14 mouse cellular contexts compared by ENCODE assay signal in genomic region chr2:166508656-166509420, GRCm38 (mm10).
DNase-seq lines count a peak whose midpoint lies in the region; ATAC-seq and TF ChIP-seq lines count a peak whose summit lies in the region.
"Had no signal": no experiment of that assay in that cellular context is flagged by ENCODE, and none has a peak within 500 bp of the region (broad histone marks: within the 10 kb centered on the region; RNA-seq: fewer than 3 reads in every experiment).

No protein-coding gene starts in this region.

- TF ChIP-seq CTCF in gastrocnemius, adult 2 months (IDR thresholded peaks at IDR 0.05), result no peak
- no peak for TF ChIP-seq CTCF in lung, embryonic 14.5 days (IDR thresholded peaks at IDR 0.05; ENCODE audit: low read depth)
- TF ChIP-seq CTCF in layer of hippocampus, adult 2 months (conservative IDR thresholded peaks at IDR 0.05), result no peak

- WGBS in lung, embryonic 14.5 days, result 80% methylated on average over 8 of the region's 8 CpGs
- 80% methylated on average over 8 of the region's 8 CpGs for WGBS in limb, embryonic 12.5 days

- no peak for DNase-seq in gastrocnemius, adult 2 months
- no peak for DNase-seq in gastrocnemius, adult 8-10 months (ENCODE audit: low spot score in 2 of 2)
- DNase-seq in lung, embryonic 14.5 days, result no peak
- DNase-seq in lung, postnatal 10 days, result no peak
- DNase-seq in adipocyte (ENCODE audit: low spot score), result peak; percentile 57
- DNase-seq in gastrocnemius, adult 18-20 months (ENCODE audit: low spot score), result no peak
- no peak for DNase-seq in layer of hippocampus, adult 2 months (ENCODE audit: low spot score in 2 of 2)
- DNase-seq: B cell, adult 2 months; cerebellum, adult 11-12 months; midbrain, embryonic 14.5 days had no signal

- no peak overlapping the region for H3K27ac ChIP-seq in gastrocnemius, adult 2 months
- peak overlapping the region; percentile 9; the same call in 1 of the 2 replicates for H3K27ac ChIP-seq in lung, embryonic 14.5 days (ENCODE audit: low read depth)
- H3K27ac ChIP-seq in limb, embryonic 12.5 days, result peak overlapping the region; percentile 54; the same call in 1 of the 2 replicates
- no peak overlapping the region for H3K27ac ChIP-seq in layer of hippocampus, adult 2 months
- H3K27ac ChIP-seq: left cerebral cortex, adult 2 months; liver, embryonic 12.5 days had no signal

- H3K4me2 ChIP-seq in lung, embryonic 14.5 days, result no peak overlapping the region; the same call in 1 of the 2 replicates
- no peak overlapping the region for H3K4me2 ChIP-seq in limb, embryonic 12.5 days
- H3K4me2 ChIP-seq: liver, embryonic 12.5 days had no signal

- H3K27me3 ChIP-seq in lung, embryonic 14.5 days (ENCODE audit: insufficient read depth, low read length), result no peaks in the 10 kb centered on the region
- no peaks in the 10 kb centered on the region for H3K27me3 ChIP-seq in limb, embryonic 12.5 days
- H3K27me3 ChIP-seq: liver, embryonic 12.5 days had no signal

- no peaks in the 10 kb centered on the region for H3K36me3 ChIP-seq in lung, embryonic 14.5 days (ENCODE audit: insufficient read depth)
- H3K36me3 ChIP-seq in limb, embryonic 12.5 days, result no peaks in the 10 kb centered on the region
- H3K36me3 ChIP-seq: liver, embryonic 12.5 days had no signal

- H3K4me3 ChIP-seq in gastrocnemius, adult 2 months, result peak overlapping the region; percentile 30
- no peak overlapping the region for H3K4me3 ChIP-seq in lung, embryonic 14.5 days (ENCODE audit: low read depth, low read length)
- H3K4me3 ChIP-seq in limb, embryonic 12.5 days (replicated peaks), result no peak overlapping the region
- no peak overlapping the region for H3K4me3 ChIP-seq in layer of hippocampus, adult 2 months
- H3K4me3 ChIP-seq: left cerebral cortex, adult 2 months; liver, embryonic 12.5 days had no signal

- H3K9ac ChIP-seq in lung, embryonic 14.5 days, result no peak overlapping the region
- H3K9ac ChIP-seq in limb, embryonic 12.5 days (replicated peaks), result no peak overlapping the region
- H3K9ac ChIP-seq: liver, embryonic 12.5 days had no signal

- no peaks in the 10 kb centered on the region for H3K9me3 ChIP-seq in lung, embryonic 14.5 days (ENCODE audit: low read depth, low read length)
- H3K9me3 ChIP-seq in limb, embryonic 12.5 days, result peaks cover 10% of the 10 kb centered on the region

- ATAC-seq in lung, embryonic 14.5 days (ENCODE audit: insufficient read depth), result no peak
- ATAC-seq in limb, embryonic 12.5 days (ENCODE audit: insufficient number of reproducible peaks, insufficient read depth, low FRiP score, low TSS enrichment, low read depth), result no peak
- ATAC-seq: inflammation-experienced regulatory T-cells, adult 6 months; liver, embryonic 12.5 days had no signal

- intact Hi-C loops in gastrocnemius, adult 2 months (cut with DNase I), result no loop called here

- no peaks in the 10 kb centered on the region for H3K4me1 ChIP-seq in lung, embryonic 14.5 days (ENCODE audit: insufficient read depth)
- peaks cover 37% of the 10 kb centered on the region for H3K4me1 ChIP-seq in limb, embryonic 12.5 days (replicated peaks)
- H3K4me1 ChIP-seq: liver, embryonic 12.5 days had no signal

Comparison
In these comparisons a context has a peak if more than half of its experiments do, and no peak if none do; other contexts are left out.
1. H3K27ac ChIP-seq: peak in lung, embryonic 14.5 days (single experiment) and limb, embryonic 12.5 days (single experiment); none in gastrocnemius, adult 2 months (single experiment) and layer of hippocampus, adult 2 months (single experiment).